Mouse (Mus musculus): ENCODE data around the gene Zpbp2. TPM values are rescaled to one million over a fixed set of nuclear protein-coding genes. Genes with fewer than 3 reads are reported as not detected.

Zpbp2 gene
- total RNA-seq (2012; rRNA removed) (0.12 and 0.42 TPM in 2 replicates), polyA plus RNA-seq (2012; ENCODE audit: insufficient read depth in 1 of 2, insufficient read length in 2 of 2, low read depth in 1 of 2, low replicate concordance in 2 of 2, missing spikeins in 1 of 2) (under 1 TPM in 1 of 2 experiments, not detected in 1; 0.58 TPM)

DNA sequence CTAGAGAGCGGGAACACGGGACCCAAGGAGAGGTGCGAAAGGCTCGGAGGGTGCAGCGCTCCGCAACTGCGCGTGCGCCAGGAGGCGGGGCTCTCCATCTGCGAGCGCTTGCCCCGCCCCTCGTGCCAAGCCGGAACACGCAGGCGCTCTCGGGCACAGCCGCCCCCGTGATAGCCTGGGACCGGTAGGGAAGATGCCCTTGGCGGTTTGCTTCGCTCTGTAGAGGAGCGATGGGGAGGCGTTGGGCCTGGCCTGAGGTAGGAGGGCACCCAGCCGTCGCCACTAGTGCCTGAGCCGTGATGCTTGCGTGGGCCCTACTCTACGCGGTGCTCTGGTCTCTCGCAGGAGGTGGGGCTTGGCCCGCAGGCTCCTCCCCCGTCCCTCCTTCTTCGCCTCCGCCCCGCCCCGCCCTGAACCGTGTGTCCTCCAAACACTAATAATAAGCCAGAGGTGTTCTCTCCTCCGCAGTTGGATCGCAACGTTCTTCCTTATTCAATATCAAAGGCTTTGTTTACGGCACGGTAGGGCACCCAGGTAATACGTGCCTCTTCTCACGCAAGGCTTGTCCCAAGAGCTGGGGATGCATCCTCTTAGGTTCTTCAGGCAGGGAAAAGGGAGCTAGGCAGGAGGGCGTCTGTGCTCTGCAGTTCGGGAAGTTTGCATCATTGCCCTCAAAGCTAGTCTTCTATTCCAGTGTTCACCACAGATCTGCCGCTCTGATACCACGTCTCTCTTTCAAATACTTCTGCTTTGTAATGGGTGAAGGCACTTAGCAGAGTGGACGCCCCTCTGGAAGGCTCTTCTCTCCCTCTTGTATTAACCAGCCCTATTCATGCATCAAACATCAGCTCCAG is at the start of gene Zpbp2:
TSS of gene Zpbp2 (plus strand) at position 123 of the 854 bp plus-strand sequence.
- TF ChIP-seq POLR2AphosphoS2 (IDR thresholded peaks at IDR 0.05; ENCODE audit: low read length) = peak; percentile 74; the same call in 1 of the 2 replicates
- no peak for TF ChIP-seq CHD2 (IDR thresholded peaks at IDR 0.05; ENCODE audit: low read length)
- TF ChIP-seq POLR2A (IDR thresholded peaks at IDR 0.05; ENCODE audit: control insufficient read depth in 1 of 2, insufficient read depth in 1 of 2, low read depth in 1 of 2, low read length in 2 of 2, poor library complexity in 1 of 2) = peak; percentile 69 to 71
- no peak for TF ChIP-seq JUND (IDR thresholded peaks at IDR 0.05; ENCODE audit: low read depth, low read length)
- peak; percentile 79 for TF ChIP-seq SIN3A (IDR thresholded peaks at IDR 0.05; ENCODE audit: low read length)
- TF ChIP-seq E2F4 (IDR thresholded peaks at IDR 0.05; ENCODE audit: borderline replicate concordance, low read depth, low read length) = peak; percentile 27; the same call in 1 of the 2 replicates
- peak; percentile 58 for TF ChIP-seq TCF12 (IDR thresholded peaks at IDR 0.05; ENCODE audit: low read depth, low read length)
- no peak for TF ChIP-seq BHLHE40 (IDR thresholded peaks at IDR 0.05; ENCODE audit: borderline replicate concordance, low read depth, low read length)
- TF ChIP-seq NRF1 (IDR thresholded peaks at IDR 0.05; ENCODE audit: insufficient read depth, low read depth, low read length, poor library complexity, severe bottlenecking) = peak; percentile 93
- TF ChIP-seq SMC3 (IDR thresholded peaks at IDR 0.05; ENCODE audit: low read depth, low read length) = no peak
- peak; percentile 70 for TF ChIP-seq MAX (IDR thresholded peaks at IDR 0.05; ENCODE audit: low read length)
- peak; percentile 100 for TF ChIP-seq GATA1 (IDR thresholded peaks at IDR 0.05; ENCODE audit: low read depth, low read length)
- TF ChIP-seq UBTF (IDR thresholded peaks at IDR 0.05; ENCODE audit: borderline replicate concordance, insufficient read depth, low read depth, low read length) = 0 out of 2 replicates have a peak, but pooled peaks have one; percentile 72
- TF ChIP-seq ZMIZ1 (IDR thresholded peaks at IDR 0.05; ENCODE audit: low read depth, low read length) = no peak
- no peak for TF ChIP-seq CHD1 (IDR thresholded peaks at IDR 0.05; ENCODE audit: low read depth, low read length)
- peak; percentile 49; the same call in 1 of the 2 replicates for TF ChIP-seq KAT2A (conservative IDR thresholded peaks at IDR 0.05; ENCODE audit: low read depth, low read length)
- peak; percentile 77 for TF ChIP-seq TBP (IDR thresholded peaks at IDR 0.05; ENCODE audit: low read depth, low read length)
- no peak for TF ChIP-seq TAL1 (IDR thresholded peaks at IDR 0.05; ENCODE audit: low read length)
- peak; percentile 63 to 75 for TF ChIP-seq EP300 (IDR thresholded peaks at IDR 0.05; ENCODE audit: low read depth in 1 of 2, low read length in 2 of 2)
- peak; percentile 26 for TF ChIP-seq HCFC1 (IDR thresholded peaks at IDR 0.05; ENCODE audit: low read depth, low read length)
- TF ChIP-seq MAZ (IDR thresholded peaks at IDR 0.05; ENCODE audit: low read depth, low read length) = peak; percentile 73; the same call in 1 of the 2 replicates
- peak; percentile 66 for TF ChIP-seq USF1 (IDR thresholded peaks at IDR 0.05; ENCODE audit: low read depth, low read length)
- TF ChIP-seq ZKSCAN1 (IDR thresholded peaks at IDR 0.05; ENCODE audit: low read depth, low read length) = no peak
- peak; percentile 64 for TF ChIP-seq NELFE (IDR thresholded peaks at IDR 0.05; ENCODE audit: low read depth, low read length)
- TF ChIP-seq CTCF (IDR thresholded peaks at IDR 0.05 in 2 of 3, conservative IDR thresholded peaks at IDR 0.05 in 1 of 3; ENCODE audit: control insufficient read depth in 1 of 3, insufficient read depth in 1 of 3, low read depth in 2 of 3, low read length in 3 of 3, poor library complexity in 1 of 3, severe bottlenecking in 1 of 3) = no peak
- TF ChIP-seq MXI1 (IDR thresholded peaks at IDR 0.05; ENCODE audit: low read depth, low read length) = peak; percentile 47; the same call in 1 of the 2 replicates
- TF ChIP-seq ETS1 (IDR thresholded peaks at IDR 0.05; ENCODE audit: low read depth, low read length) = peak; percentile 74; the same call in 1 of the 2 replicates
- no peak for TF ChIP-seq MAFK (IDR thresholded peaks at IDR 0.05; ENCODE audit: borderline replicate concordance, low read depth, low read length)
- TF ChIP-seq RCOR1 (IDR thresholded peaks at IDR 0.05; ENCODE audit: low read depth, low read length) = peak; percentile 59; the same call in 1 of the 2 replicates
- no peak for TF ChIP-seq RAD21 (IDR thresholded peaks at IDR 0.05; ENCODE audit: low read depth, low read length)
- peak; percentile 28 for TF ChIP-seq ELF1 (IDR thresholded peaks at IDR 0.05; ENCODE audit: low read depth, low read length)
- peak within 1 kb of the TSS; percentile 81 for H3K9ac ChIP-seq (ENCODE audit: control insufficient read depth, low read depth, low read length, poor library complexity, severe bottlenecking)
- peak within 1 kb of the TSS; percentile 95 for H3K27ac ChIP-seq (ENCODE audit: control insufficient read depth, low read depth, low read length)
- H3K4me1 ChIP-seq (ENCODE audit: control insufficient read depth in 1 of 2, insufficient read depth in 2 of 2, low read length in 2 of 2) = peaks cover 7 to 9% of the 10 kb centered on the region in 2 experiments
- peaks cover 0 to 16% of the 10 kb centered on the region in 2 experiments; a peak in 2 of 4 replicates for H3K36me3 ChIP-seq (ENCODE audit: control insufficient read depth in 1 of 2, insufficient read depth in 2 of 2, low read length in 2 of 2)
- no peaks in the 10 kb centered on the region; a peak in 1 of 4 replicates for H3K27me3 ChIP-seq (ENCODE audit: control insufficient read depth in 1 of 2, insufficient read depth in 2 of 2, low read length in 2 of 2)
- DNase-seq (ENCODE audit: low read depth, low spot score) = peak; percentile 97
- no peaks in the 10 kb centered on the region for H3K9me3 ChIP-seq (replicated peaks; ENCODE audit: insufficient read depth, low read length)
- peak within 1 kb of the TSS; percentile 78 to 83 for H3K4me3 ChIP-seq (ENCODE audit: control insufficient read depth in 1 of 2, insufficient read depth in 1 of 2, low read depth in 2 of 2, low read length in 2 of 2)
- no peaks in the 10 kb centered on the region; the same call in 1 of the 2 replicates for H3K79me2 ChIP-seq (ENCODE audit: control insufficient read depth, insufficient read depth, low read length, poor library complexity)
